Mouse (Mus musculus): Measurements from ENCODE around the gene Mrpl53. TPM values are rescaled to one million over a fixed set of nuclear protein-coding genes. Genes with fewer than 3 reads are reported as not detected.
A peak's percentile ranks its signal among the peaks of the same experiment; 100 is the strongest.

Gene Mrpl53
- polyA plus RNA-seq, 1 experiment: 29.5 TPM

- no peaks in the 10 kb centered on the region for H3K9me3 ChIP-seq (replicated peaks; ENCODE audit: control insufficient read depth, insufficient read depth, low read length, poor library complexity, severe bottlenecking)
- no peak overlapping the region for H3K27ac ChIP-seq (ENCODE audit: insufficient read depth, low read length)
- H3K36me3 ChIP-seq (ENCODE audit: control insufficient read depth, insufficient read depth, low read length, poor library complexity, severe bottlenecking): no peaks in the 10 kb centered on the region
- H3K4me1 ChIP-seq (ENCODE audit: control insufficient read depth, insufficient read depth, low read length): peaks cover 4% of the 10 kb centered on the region
- no peaks in the 10 kb centered on the region for H3K27me3 ChIP-seq (ENCODE audit: control insufficient read depth, insufficient read depth, low read length, poor library complexity, severe bottlenecking)
- H3K4me3 ChIP-seq (ENCODE audit: low read depth, low read length): no peak overlapping the region
- no peak overlapping the region for H3K9ac ChIP-seq (ENCODE audit: low read depth, poor library complexity, severe bottlenecking)
- TF ChIP-seq POLR2A (IDR thresholded peaks at IDR 0.05; ENCODE audit: insufficient read depth, low read length): no peak
- no peak for TF ChIP-seq EP300 (IDR thresholded peaks at IDR 0.05; ENCODE audit: insufficient read depth, low read depth, low read length)
- TF ChIP-seq CTCF (IDR thresholded peaks at IDR 0.05; ENCODE audit: low read depth, low read length): no peak
Observed at GRCm38 (mm10) chr6:83134226-83134625, 25.4 kb downstream of the Mrpl53 start.

GRCm38 (mm10) chr6:83134951-83135513 is 26.2 kb downstream of the Mrpl53 start, which contains the start of gene Rtkn:
Gene Rtkn (plus strand): TSS chr6:83135463.
- no peaks in the 10 kb centered on the region for H3K27me3 ChIP-seq (ENCODE audit: control insufficient read depth, insufficient read depth, low read length, poor library complexity, severe bottlenecking)
- no peak for TF ChIP-seq POLR2A (IDR thresholded peaks at IDR 0.05; ENCODE audit: insufficient read depth, low read length)
- no peak for TF ChIP-seq CTCF (IDR thresholded peaks at IDR 0.05; ENCODE audit: low read depth, low read length)
- no peak within 1 kb of the TSS for H3K27ac ChIP-seq (ENCODE audit: insufficient read depth, low read length)
- H3K4me3 ChIP-seq (ENCODE audit: low read depth, low read length): peak within 1 kb of the TSS; percentile 48
- peaks cover 4% of the 10 kb centered on the region for H3K4me1 ChIP-seq (ENCODE audit: control insufficient read depth, insufficient read depth, low read length)
- no peaks in the 10 kb centered on the region for H3K36me3 ChIP-seq (ENCODE audit: control insufficient read depth, insufficient read depth, low read length, poor library complexity, severe bottlenecking)
- H3K9ac ChIP-seq (ENCODE audit: low read depth, poor library complexity, severe bottlenecking): peak within 1 kb of the TSS; percentile 26
- H3K9me3 ChIP-seq (replicated peaks; ENCODE audit: control insufficient read depth, insufficient read depth, low read length, poor library complexity, severe bottlenecking): no peaks in the 10 kb centered on the region

- H3K36me3 ChIP-seq (ENCODE audit: control insufficient read depth, insufficient read depth, low read length, poor library complexity, severe bottlenecking): no peaks in the 10 kb centered on the region
- no peak overlapping the region for H3K27ac ChIP-seq (ENCODE audit: insufficient read depth, low read length)
- no peaks in the 10 kb centered on the region for H3K27me3 ChIP-seq (ENCODE audit: control insufficient read depth, insufficient read depth, low read length, poor library complexity, severe bottlenecking)
- peak overlapping the region; percentile 48 for H3K4me3 ChIP-seq (ENCODE audit: low read depth, low read length)
- TF ChIP-seq POLR2A (IDR thresholded peaks at IDR 0.05; ENCODE audit: insufficient read depth, low read length): no peak
- peaks cover 4% of the 10 kb centered on the region for H3K4me1 ChIP-seq (ENCODE audit: control insufficient read depth, insufficient read depth, low read length)
- H3K9me3 ChIP-seq (replicated peaks; ENCODE audit: control insufficient read depth, insufficient read depth, low read length, poor library complexity, severe bottlenecking): no peaks in the 10 kb centered on the region
- H3K9ac ChIP-seq (ENCODE audit: low read depth, poor library complexity, severe bottlenecking): peak overlapping the region; percentile 26
Observed at GRCm38 (mm10) chr6:83135571-83136161, 26.8 kb downstream of the Mrpl53 start.

- Histone ChIP-seq H3K27ac (ENCODE audit: insufficient read depth, low read length) (no peak overlapping the region), H3K4me3 (ENCODE audit: low read depth, low read length) (peak overlapping the region; percentile 62), H3K4me1 (ENCODE audit: control insufficient read depth, insufficient read depth, low read length) (peaks cover 4% of the 10 kb centered on the region), H3K9me3 (replicated peaks; ENCODE audit: control insufficient read depth, insufficient read depth, low read length, poor library complexity, severe bottlenecking) (no peaks in the 10 kb centered on the region), H3K27me3 (ENCODE audit: control insufficient read depth, insufficient read depth, low read length, poor library complexity, severe bottlenecking) (no peaks in the 10 kb centered on the region), H3K36me3 (ENCODE audit: control insufficient read depth, insufficient read depth, low read length, poor library complexity, severe bottlenecking) (no peaks in the 10 kb centered on the region), H3K9ac (ENCODE audit: low read depth, poor library complexity, severe bottlenecking) (peak overlapping the region; percentile 26)
- no peak for TF ChIP-seq EP300 (IDR thresholded peaks at IDR 0.05; ENCODE audit: insufficient read depth, low read depth, low read length)
- no peak for TF ChIP-seq POLR2A (IDR thresholded peaks at IDR 0.05; ENCODE audit: insufficient read depth, low read length)
- TF ChIP-seq CTCF (IDR thresholded peaks at IDR 0.05; ENCODE audit: low read depth, low read length): no peak
Observed at GRCm38 (mm10) chr6:83136291-83136880, 27.5 kb downstream of the Mrpl53 start.

GRCm38 (mm10) chr6:83136881-83137575 is 28.2 kb downstream of the Mrpl53 start:
- Histone ChIP-seq H3K36me3 (ENCODE audit: control insufficient read depth, insufficient read depth, low read length, poor library complexity, severe bottlenecking) (no peaks in the 10 kb centered on the region), H3K4me1 (ENCODE audit: control insufficient read depth, insufficient read depth, low read length) (peaks cover 6% of the 10 kb centered on the region), H3K9me3 (replicated peaks; ENCODE audit: control insufficient read depth, insufficient read depth, low read length, poor library complexity, severe bottlenecking) (no peaks in the 10 kb centered on the region), H3K4me3 (ENCODE audit: low read depth, low read length) (peak overlapping the region; percentile 62), H3K9ac (ENCODE audit: low read depth, poor library complexity, severe bottlenecking) (peak overlapping the region; percentile 62), H3K27ac (ENCODE audit: insufficient read depth, low read length) (no peak overlapping the region), H3K27me3 (ENCODE audit: control insufficient read depth, insufficient read depth, low read length, poor library complexity, severe bottlenecking) (no peaks in the 10 kb centered on the region)
- TF ChIP-seq POLR2A (IDR thresholded peaks at IDR 0.05; ENCODE audit: insufficient read depth, low read length): no peak
- no peak for TF ChIP-seq CTCF (IDR thresholded peaks at IDR 0.05; ENCODE audit: low read depth, low read length)
- no peak for TF ChIP-seq EP300 (IDR thresholded peaks at IDR 0.05; ENCODE audit: insufficient read depth, low read depth, low read length)

- Histone ChIP-seq H3K9me3 (replicated peaks; ENCODE audit: control insufficient read depth, insufficient read depth, low read length, poor library complexity, severe bottlenecking) (no peaks in the 10 kb centered on the region), H3K4me3 (ENCODE audit: low read depth, low read length) (peak overlapping the region; percentile 62), H3K27ac (ENCODE audit: insufficient read depth, low read length) (no peak overlapping the region), H3K9ac (ENCODE audit: low read depth, poor library complexity, severe bottlenecking) (peak overlapping the region; percentile 62), H3K36me3 (ENCODE audit: control insufficient read depth, insufficient read depth, low read length, poor library complexity, severe bottlenecking) (no peaks in the 10 kb centered on the region), H3K27me3 (ENCODE audit: control insufficient read depth, insufficient read depth, low read length, poor library complexity, severe bottlenecking) (no peaks in the 10 kb centered on the region), H3K4me1 (ENCODE audit: control insufficient read depth, insufficient read depth, low read length) (peaks cover 6% of the 10 kb centered on the region)
- TF ChIP-seq CTCF (IDR thresholded peaks at IDR 0.05; ENCODE audit: low read depth, low read length) (no peak), POLR2A (IDR thresholded peaks at IDR 0.05; ENCODE audit: insufficient read depth, low read length) (no peak), EP300 (IDR thresholded peaks at IDR 0.05; ENCODE audit: insufficient read depth, low read depth, low read length) (no peak)
Observed at GRCm38 (mm10) chr6:83137576-83137950, 28.7 kb downstream of the Mrpl53 start.
